Mouse (Mus musculus) urinary bladder, postnatal 14 days (tissue): Measurements from ENCODE around the gene Rph3a.

Source experiments
- DNase-seq: peaks from one replicate; pipeline ENCODE4 v3.0.0; 2021; ENCODE audit warnings: low spot score

Rph3a gene

GRCm38 (mm10) chr5:121009811-121010569, at the start of gene Rph3a:
Rph3a (minus strand) TSS chr5:121010092.
- no peak for DNase-seq

DNA sequence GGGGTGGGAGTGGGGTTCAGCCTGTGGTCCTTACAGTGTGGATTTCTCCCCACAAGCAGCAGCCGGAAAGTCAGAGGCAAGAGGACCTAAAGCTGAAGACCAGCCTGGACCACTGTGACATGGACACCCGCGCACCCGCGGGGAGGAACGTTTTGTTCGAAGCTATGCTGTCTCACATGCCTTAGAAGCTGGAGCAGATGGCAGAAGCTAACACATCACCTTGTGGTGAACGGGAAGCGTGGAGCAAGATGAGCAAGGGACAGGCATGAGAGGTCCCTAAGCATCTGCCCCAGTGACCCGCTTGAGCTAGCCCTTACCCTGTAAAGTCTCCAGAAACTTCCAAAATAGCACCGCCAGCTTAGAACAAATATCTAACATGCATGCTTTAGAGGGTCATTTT, 48.4 kb upstream of the Rph3a start:
- DNase-seq = no peak

DNA sequence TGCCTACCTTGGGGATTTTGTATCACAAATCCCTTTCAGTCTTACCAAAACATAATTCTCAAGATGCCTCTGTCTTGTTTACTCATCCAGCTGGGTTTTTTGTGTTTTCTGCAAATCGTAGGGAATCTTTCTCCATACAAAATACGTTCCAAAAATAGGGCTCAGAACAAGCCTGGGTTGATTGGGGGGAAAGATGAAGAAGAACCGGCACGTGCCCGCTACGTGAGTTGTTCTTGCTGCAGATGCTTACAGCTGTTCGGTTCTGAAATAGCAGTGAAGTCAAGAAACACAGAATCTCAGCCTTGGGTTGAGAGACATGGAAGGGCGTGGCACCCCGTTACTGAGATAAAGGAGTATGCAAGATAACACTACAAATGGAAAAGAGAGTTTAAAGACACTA, 44.0 kb upstream of the Rph3a start:
- no peak for DNase-seq

- no peak for DNase-seq
Measured at GRCm38 (mm10) chr5:121041791-121042190, 31.9 kb upstream of the Rph3a start.

GRCm38 (mm10) chr5:121039465-121039864, 29.6 kb upstream of the Rph3a start:
- DNase-seq = no peak

GRCm38 (mm10) chr5:121030161-121030560, 20.3 kb upstream of the Rph3a start:
- DNase-seq = no peak

GRCm38 (mm10) chr5:121019505-121019904, 9.6 kb upstream of the Rph3a start:
- no peak for DNase-seq

DNA sequence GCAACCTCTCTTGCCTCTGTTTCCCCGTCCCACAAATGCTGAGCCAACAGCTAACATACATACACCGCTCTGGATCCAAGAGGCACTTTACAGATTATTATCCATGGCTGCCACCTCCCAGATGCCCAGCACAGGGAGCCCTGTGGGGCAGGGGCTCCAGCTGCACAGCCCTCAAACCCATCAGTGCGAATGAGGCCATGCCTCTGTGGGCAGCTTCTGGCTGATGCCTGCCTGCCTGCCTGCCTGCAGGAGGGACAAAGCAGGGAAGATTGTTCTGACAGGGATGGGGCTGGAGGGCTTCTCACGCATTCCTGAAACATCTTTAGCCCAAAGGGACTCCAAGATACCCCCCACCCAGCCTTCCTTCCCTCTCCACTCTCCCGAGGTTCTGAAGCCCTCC, 7.8 kb upstream of the Rph3a start:
- no peak for DNase-seq

- no peak for DNase-seq
Measured at GRCm38 (mm10) chr5:121016405-121016804, 6.5 kb upstream of the Rph3a start.

GRCm38 (mm10) chr5:121014496-121014895, 4.6 kb upstream of the Rph3a start:
- DNase-seq = no peak

DNA sequence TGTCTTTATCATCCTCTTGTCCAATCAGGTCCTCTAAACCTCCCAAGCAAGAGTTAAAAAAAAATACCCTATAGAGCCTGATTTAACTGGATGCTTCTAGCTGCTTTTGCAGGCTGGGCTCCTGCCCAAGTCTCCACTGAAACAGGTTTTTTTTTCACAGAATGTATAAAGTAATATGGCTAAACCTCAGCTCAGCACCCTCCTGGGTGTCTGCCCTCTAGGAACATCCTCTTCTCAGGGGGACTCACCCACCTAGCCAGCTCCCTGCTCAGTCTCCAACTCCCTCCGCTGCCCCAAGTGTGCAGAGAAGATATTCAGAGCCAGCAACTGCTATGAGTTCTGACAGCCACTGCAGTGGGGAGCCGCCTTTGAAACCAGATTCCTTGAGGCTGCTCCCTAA, 2.1 kb upstream of the Rph3a start:
- DNase-seq = no peak

DNA sequence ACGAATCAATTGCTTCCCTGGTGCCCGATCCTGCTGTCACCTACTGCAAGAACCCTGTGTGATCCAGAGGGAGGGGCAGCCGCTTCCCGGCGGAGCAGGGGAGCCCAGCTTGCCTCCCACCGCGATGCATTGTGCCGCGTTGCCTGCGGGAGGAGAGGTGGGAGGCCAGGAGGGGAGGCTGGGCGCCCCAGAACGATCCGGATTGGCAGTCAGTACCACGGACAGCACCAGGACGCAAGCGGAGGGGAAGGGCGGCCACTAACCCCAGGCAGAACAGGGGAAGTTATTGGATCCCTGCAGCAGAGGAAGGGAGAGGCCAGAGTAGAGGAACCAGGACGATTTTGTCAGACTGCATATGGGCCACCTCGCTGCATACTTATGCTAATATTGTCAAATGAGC, 486 bp downstream of the Rph3a start:
- DNase-seq = peak; percentile 42

- no peak for DNase-seq
Measured at GRCm38 (mm10) chr5:121008411-121009239, 1.3 kb downstream of the Rph3a start.

DNA sequence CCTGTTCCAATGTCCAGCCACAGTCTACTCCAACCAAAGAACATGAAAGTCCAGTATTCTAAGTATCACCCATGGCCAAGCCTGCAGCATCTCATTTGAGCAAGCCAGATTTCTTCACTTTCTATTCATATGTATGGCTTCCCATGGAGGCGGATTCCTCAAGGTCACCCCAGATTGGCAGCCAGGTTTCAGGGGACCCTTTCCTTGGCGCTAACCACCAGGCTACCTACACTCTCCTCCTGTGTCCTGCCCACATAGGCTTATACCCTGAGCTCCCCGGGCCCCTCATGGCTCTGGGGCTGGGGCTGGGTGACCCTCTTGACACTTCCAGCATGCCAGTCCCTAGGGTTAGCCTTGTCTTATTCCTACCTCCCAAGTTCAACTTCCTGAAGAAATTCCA, 2.3 kb downstream of the Rph3a start:
- DNase-seq = no peak

DNA sequence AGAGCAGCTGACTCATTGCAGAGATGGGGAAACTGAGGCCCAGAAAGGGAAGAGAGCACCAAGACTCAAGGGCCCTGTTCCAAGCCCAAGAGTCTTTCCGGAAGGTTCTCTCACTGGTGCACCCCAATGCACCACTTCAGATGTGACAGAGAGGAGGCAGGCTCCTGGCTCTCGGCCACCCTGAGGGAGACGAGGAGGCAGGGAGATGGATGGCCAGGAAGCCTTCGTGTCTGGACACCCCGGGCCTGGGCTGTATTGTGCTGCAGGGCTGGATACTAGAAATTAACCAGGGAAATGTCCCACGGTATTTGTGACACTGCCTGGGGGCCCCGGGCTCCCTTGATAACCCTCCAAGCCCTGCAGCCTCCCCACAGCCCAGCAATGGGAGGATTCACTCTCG, 2.8 kb downstream of the Rph3a start:
- DNase-seq = no peak

DNA sequence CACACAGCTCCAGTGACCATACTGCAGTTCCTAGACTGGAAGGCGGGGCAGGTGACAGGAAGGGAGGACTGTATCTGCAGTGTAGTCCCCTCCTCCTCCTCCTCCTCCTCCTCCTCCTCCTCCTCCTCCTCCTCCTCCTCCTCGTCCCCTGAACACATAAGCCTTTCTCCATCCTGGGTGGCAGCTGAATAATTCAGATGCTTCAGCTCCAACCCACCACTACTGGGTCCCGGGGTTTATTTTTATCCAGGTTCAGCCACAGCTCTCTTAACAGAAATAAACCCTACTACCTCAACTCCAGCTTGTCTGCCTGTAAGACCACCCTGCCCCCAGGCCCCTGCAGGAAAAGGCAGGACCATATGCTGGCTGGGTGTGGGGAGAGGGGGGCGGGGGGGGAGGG, 3.7 kb downstream of the Rph3a start:
- no peak for DNase-seq

GRCm38 (mm10) chr5:121003781-121004180, 6.1 kb downstream of the Rph3a start:
- no peak for DNase-seq

- DNase-seq = no peak
Measured at GRCm38 (mm10) chr5:120999573-120999972, 10.3 kb downstream of the Rph3a start.

GRCm38 (mm10) chr5:120988373-120988772, 21.5 kb downstream of the Rph3a start:
- no peak for DNase-seq

DNA sequence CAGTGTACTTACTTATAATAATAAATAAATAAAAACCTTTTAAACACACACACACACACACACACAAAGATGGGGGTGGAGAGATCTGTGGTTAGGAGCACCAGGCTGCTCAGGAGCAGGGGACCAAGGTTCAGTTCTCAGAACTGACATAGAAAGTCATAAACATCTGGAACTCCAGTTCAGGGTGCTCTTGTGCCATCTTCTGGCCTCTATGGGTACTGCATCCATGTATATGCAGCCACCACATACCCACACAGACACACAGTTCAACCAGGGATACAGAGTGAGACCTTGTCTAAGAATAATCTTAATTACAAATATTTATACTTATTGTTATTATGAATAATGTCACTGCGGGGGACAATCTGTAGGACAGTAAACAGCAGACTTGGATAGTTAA, 26.9 kb downstream of the Rph3a start:
- no peak for DNase-seq

GRCm38 (mm10) chr5:120981211-120981610, 28.7 kb downstream of the Rph3a start:
- no peak for DNase-seq

- no peak for DNase-seq
Measured at GRCm38 (mm10) chr5:120980116-120980515, 29.8 kb downstream of the Rph3a start.

GRCm38 (mm10) chr5:120976138-120976537, 33.8 kb downstream of the Rph3a start:
- DNase-seq = no peak
